Mouse (Mus musculus) stomach, embryonic 16.5 days (tissue): ENCODE results near the gene Ikzf3. TPM values are rescaled to one million over a fixed set of nuclear protein-coding genes. Genes with fewer than 3 reads are reported as not detected.

ENCODE experiments used
- ATAC-seq: fragments of 200-750 bp; cut with Nextera tagmentation; 2 replicates; pipeline ENCODE4 v1.8.0; 2017; ENCODE audit warnings: moderate number of reproducible peaks, moderate TSS enrichment; ENCODE audit not compliant: insufficient read depth, low FRiP score
- H3K27ac ChIP-seq: fragments of 300-500 bp; sonication (generic); 2 replicates; pipeline ENCODE4 v1.5.1; 2014; ENCODE audit warnings: low read length
- H3K27me3 ChIP-seq: fragments of 300-500 bp; sonication (generic); 2 replicates; pipeline ENCODE4 v1.6.1; 2014; ENCODE audit warnings: low read length, control low read depth, mixed read lengths; ENCODE audit not compliant: control insufficient read depth, insufficient read depth
- H3K36me3 ChIP-seq: fragments of 300-500 bp; sonication (generic); 2 replicates; pipeline ENCODE4 v1.6.1; 2014; ENCODE audit warnings: low read length; ENCODE audit not compliant: control insufficient read depth, insufficient read depth
- H3K4me1 ChIP-seq: fragments of 300-500 bp; sonication (generic); 2 replicates; pipeline ENCODE4 v1.6.1; 2014; ENCODE audit warnings: low read length, control low read depth, mixed read lengths; ENCODE audit not compliant: control insufficient read depth, insufficient read depth
- H3K4me2 ChIP-seq: fragments of 300-500 bp; sonication (generic); 2 replicates; pipeline ENCODE4 v1.6.1; 2014; ENCODE audit warnings: low read depth, low read length, mixed read lengths
- H3K4me3 ChIP-seq: fragments of 300-500 bp; sonication (generic); replicated peaks from 2 replicates; pipeline ENCODE4 v1.5.1; 2014; ENCODE audit warnings: mild to moderate bottlenecking, low read length
- H3K9ac ChIP-seq: fragments of 300-500 bp; sonication (generic); 2 replicates; pipeline ENCODE4 v1.6.1; 2014; ENCODE audit warnings: low read length
- H3K9me3 ChIP-seq: fragments of 300-500 bp; sonication (generic); replicated peaks from 2 replicates; pipeline ENCODE4 v1.6.1; 2016; ENCODE audit warnings: low read length, control low read depth; ENCODE audit not compliant: control insufficient read depth
- WGBS: fragments of 180-500 bp; shearing (Covaris S2); extraction: QIAGEN DNeasy Blood & Tissue Kit; methylation state at CpG from one replicate; pipeline ENCODE4 v1.1.7; 2014; 5-methylcytosine and 5-hydroxymethylcytosine counted together
- polyA plus RNA-seq: library from polyadenylated mRNA; unstranded; fragments of >200 nt; fragmentation: Nextera tagmentation; extraction: Ambion mirVana; gene quantifications from 2 replicates; pipeline ENCODE4 v1.2.1, GENCODE M21; 2015

The Ikzf3 gene
- polyA plus RNA-seq, 1 experiment from 2014 or later: 0.54 TPM

DNA sequence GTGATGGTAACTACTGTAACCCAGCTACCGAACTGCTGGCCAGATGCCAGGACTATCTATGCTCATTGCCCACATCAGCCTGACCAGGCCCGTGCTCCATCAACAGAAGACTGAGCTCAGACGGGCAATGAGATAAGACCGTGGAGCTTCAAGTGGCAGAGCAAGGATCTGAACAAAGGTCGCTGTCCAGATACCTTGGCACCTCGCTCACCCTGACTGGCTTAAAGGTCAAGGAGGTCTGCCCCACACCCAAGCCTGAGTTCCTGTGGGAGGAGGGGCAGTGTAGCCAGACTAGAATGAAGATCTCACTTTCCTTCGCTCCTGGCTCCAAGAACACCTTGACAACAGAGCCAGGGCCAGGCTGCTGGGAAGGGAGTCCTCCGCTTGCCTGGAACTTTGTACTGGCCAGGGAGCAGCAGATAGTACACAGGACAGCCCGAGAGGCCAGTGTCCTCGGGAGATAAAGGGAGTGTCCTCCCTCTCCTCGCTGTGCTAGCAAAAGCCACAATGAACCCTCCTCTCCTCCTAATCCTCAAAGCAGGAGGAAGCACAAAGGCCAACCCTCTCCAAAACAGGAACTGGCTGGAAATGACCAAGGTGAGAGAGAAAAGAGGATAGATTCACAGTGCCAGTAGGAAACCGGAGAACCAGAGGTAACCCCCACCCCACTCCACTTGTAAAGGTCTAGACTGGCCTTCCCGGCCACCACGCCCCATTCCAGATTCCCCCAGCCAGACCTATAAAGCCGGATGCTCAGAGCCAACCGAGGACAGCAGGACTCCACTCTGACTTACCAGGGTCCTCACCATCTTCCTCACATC is 34.7 kb upstream of the Ikzf3 start:
- Histone ChIP-seq H3K4me1 (peaks cover 23% of the 10 kb centered on the region), H3K9ac (no peak overlapping the region), H3K4me3 (no peak overlapping the region), H3K27me3 (no peaks in the 10 kb centered on the region), H3K36me3 (no peaks in the 10 kb centered on the region; the same call in 1 of the 2 replicates), H3K9me3 (no peaks in the 10 kb centered on the region), H3K27ac (no peak overlapping the region), H3K4me2 (no peak overlapping the region)
- 63% methylated on average over 16 of the region's 16 CpGs for whole genome bisulfite sequencing
- peak; percentile 38; the same call in 1 of the 2 replicates for ATAC-seq

GRCm38 (mm10) chr11:98577776-98578175 is 31.9 kb upstream of the Ikzf3 start:
- WGBS: 87% methylated on average over 5 of the region's 5 CpGs
- H3K27me3 ChIP-seq: no peaks in the 10 kb centered on the region
- no peak overlapping the region for H3K9ac ChIP-seq
- no peak overlapping the region for H3K4me2 ChIP-seq
- H3K4me3 ChIP-seq: no peak overlapping the region
- H3K36me3 ChIP-seq: no peaks in the 10 kb centered on the region; the same call in 1 of the 2 replicates
- H3K27ac ChIP-seq: no peak overlapping the region
- H3K4me1 ChIP-seq: peaks cover 15% of the 10 kb centered on the region; the same call in 1 of the 2 replicates
- H3K9me3 ChIP-seq: no peaks in the 10 kb centered on the region
- ATAC-seq: no peak

DNA sequence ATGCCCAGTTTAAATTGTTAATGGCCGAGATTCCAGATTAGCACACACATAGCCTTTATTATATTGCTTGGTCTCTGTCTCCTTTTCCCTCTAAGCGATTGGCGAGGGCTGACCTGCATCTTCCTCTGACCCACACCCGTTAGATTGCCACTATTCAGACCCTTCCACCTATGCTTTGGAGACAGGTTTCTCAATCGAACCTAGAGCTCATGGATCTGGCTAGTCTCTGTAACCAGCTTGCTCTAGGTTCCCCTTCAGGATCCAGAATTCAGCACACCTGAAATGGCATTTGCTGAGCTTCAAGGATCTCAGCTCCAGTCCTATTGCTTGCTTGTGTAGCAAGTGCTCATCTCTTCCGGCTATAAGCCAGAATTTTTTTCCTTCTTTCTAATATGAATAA is 23.6 kb upstream of the Ikzf3 start:
- Histone ChIP-seq H3K4me3 (no peak overlapping the region), H3K36me3 (no peaks in the 10 kb centered on the region), H3K9me3 (no peaks in the 10 kb centered on the region), H3K4me2 (no peak overlapping the region), H3K4me1 (no peaks in the 10 kb centered on the region), H3K27ac (no peak overlapping the region), H3K9ac (no peak overlapping the region), H3K27me3 (no peaks in the 10 kb centered on the region)
- 73% methylated on average over 6 of the region's 6 CpGs for WGBS
- no peak for ATAC-seq

- H3K27me3 ChIP-seq: no peaks in the 10 kb centered on the region
- no peaks in the 10 kb centered on the region for H3K4me1 ChIP-seq
- H3K4me3 ChIP-seq: no peak overlapping the region
- 85% methylated on average over 8 of the region's 8 CpGs for WGBS
- no peak overlapping the region for H3K4me2 ChIP-seq
- no peak for ATAC-seq
- H3K9me3 ChIP-seq: no peaks in the 10 kb centered on the region
- no peaks in the 10 kb centered on the region for H3K36me3 ChIP-seq
- H3K27ac ChIP-seq: no peak overlapping the region
- H3K9ac ChIP-seq: no peak overlapping the region
These were observed 22.5 kb upstream of the Ikzf3 start for GRCm38 (mm10) chr11:98568326-98568725.

DNA sequence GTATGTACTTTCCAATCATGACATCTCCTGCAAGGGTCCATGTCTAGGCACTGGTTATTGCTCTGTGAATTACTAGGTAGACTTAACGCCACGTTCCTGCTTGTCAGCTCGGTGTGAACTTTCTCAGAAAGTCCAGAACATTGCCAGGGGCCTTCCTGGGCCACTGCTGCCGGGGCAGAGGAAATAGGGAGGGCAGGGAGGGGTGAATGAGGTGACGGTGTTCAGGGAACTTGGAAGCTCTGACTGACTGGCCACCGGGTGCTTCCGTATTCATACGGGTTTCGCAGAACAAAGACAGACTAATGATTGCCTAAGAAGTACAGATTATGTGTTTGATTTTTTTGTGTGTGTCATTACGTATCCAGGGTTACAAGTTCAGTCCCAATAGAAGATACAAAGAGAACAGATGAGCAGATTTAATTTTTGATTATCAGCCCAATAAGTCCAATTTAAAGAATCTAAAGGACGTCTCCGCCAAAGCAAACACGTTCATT is 18.1 kb upstream of the Ikzf3 start:
- Histone ChIP-seq H3K4me2 (no peak overlapping the region), H3K9me3 (no peaks in the 10 kb centered on the region)
- ATAC-seq: no peak

GRCm38 (mm10) chr11:98563025-98563424 is 17.2 kb upstream of the Ikzf3 start:
- 85% methylated on average over 3 of the region's 3 CpGs for WGBS
- no peak for ATAC-seq
- H3K27ac ChIP-seq: no peak overlapping the region

More for the DNA sequence above, 18.1 kb upstream of the Ikzf3 start:
- no peaks in the 10 kb centered on the region; the same call in 1 of the 2 replicates for H3K27me3 ChIP-seq
- 52% methylated on average over 13 of the region's 13 CpGs for WGBS
- H3K27ac ChIP-seq: no peak overlapping the region
- no peaks in the 10 kb centered on the region for H3K4me1 ChIP-seq
- no peak overlapping the region for H3K4me3 ChIP-seq
- no peaks in the 10 kb centered on the region for H3K36me3 ChIP-seq
- H3K9ac ChIP-seq: no peak overlapping the region

GRCm38 (mm10) chr11:98560942-98561341 is 15.1 kb upstream of the Ikzf3 start:
- Histone ChIP-seq H3K4me3 (no peak overlapping the region), H3K9ac (no peak overlapping the region), H3K9me3 (no peaks in the 10 kb centered on the region), H3K36me3 (no peaks in the 10 kb centered on the region), H3K4me2 (no peak overlapping the region), H3K27ac (no peak overlapping the region), H3K27me3 (no peaks in the 10 kb centered on the region; the same call in 1 of the 2 replicates), H3K4me1 (no peaks in the 10 kb centered on the region)
- 26% methylated on average over 7 of the region's 7 CpGs for WGBS
- ATAC-seq: no peak

More at GRCm38 (mm10) chr11:98563025-98563424, 17.2 kb upstream of the Ikzf3 start:
- no peaks in the 10 kb centered on the region for H3K4me1 ChIP-seq
- no peaks in the 10 kb centered on the region for H3K36me3 ChIP-seq
- H3K27me3 ChIP-seq: no peaks in the 10 kb centered on the region; the same call in 1 of the 2 replicates
- no peaks in the 10 kb centered on the region for H3K9me3 ChIP-seq
- H3K4me3 ChIP-seq: no peak overlapping the region
- no peak overlapping the region for H3K9ac ChIP-seq
- H3K4me2 ChIP-seq: no peak overlapping the region

GRCm38 (mm10) chr11:98555124-98555700 is 9.4 kb upstream of the Ikzf3 start:
- Histone ChIP-seq H3K4me2 (no peak overlapping the region), H3K4me1 (peaks cover 4% of the 10 kb centered on the region; the same call in 1 of the 2 replicates), H3K9me3 (0 out of 2 replicates have a peak, but pooled peaks cover 3% of the 10 kb centered on the region), H3K27ac (no peak overlapping the region), H3K9ac (no peak overlapping the region), H3K4me3 (no peak overlapping the region), H3K27me3 (peaks cover 4% of the 10 kb centered on the region), H3K36me3 (no peaks in the 10 kb centered on the region)
- WGBS: 62% methylated on average over 12 of the region's 12 CpGs
- no peak for ATAC-seq

- Histone ChIP-seq H3K36me3 (no peaks in the 10 kb centered on the region), H3K27me3 (peaks cover 16% of the 10 kb centered on the region), H3K9me3 (0 out of 2 replicates have a peak, but pooled peaks cover 3% of the 10 kb centered on the region), H3K4me3 (no peak overlapping the region), H3K9ac (no peak overlapping the region), H3K4me1 (peaks cover 4% of the 10 kb centered on the region; the same call in 1 of the 2 replicates), H3K27ac (no peak overlapping the region), H3K4me2 (no peak overlapping the region)
- WGBS: 85% methylated on average over 4 of the region's 4 CpGs
- ATAC-seq: no peak
These were observed 8.1 kb upstream of the Ikzf3 start for GRCm38 (mm10) chr11:98553966-98554365.
